Mouse (Mus musculus) brain, adult 2 months (tissue): Measurements from ENCODE around the gene B3galt1.

Experiments used
- DNase-seq: peaks from one replicate; pipeline ENCODE4 v3.0.0; 2011; ENCODE audit warnings: low read depth, low spot score

The B3galt1 gene

DNA sequence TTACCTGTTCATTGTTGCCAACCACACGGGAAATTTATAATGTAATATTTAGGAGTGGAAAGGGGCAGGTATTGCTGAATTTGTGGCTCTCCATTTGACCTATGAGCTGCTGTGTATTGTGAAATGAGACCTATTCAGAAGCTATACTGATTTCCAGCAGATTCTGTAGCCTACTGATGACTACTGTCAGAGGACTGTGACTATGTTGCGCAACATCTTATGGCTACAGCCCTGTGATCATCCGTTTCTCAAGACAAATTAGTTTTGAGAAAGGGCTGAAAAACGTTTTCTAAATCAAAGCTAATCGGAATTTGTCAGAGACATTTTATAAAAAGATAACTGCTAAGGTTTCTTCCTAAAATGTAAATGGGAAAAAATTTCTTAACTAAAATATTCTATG is 158.6 kb downstream of the B3galt1 start:
- DNase-seq, result no peak

GRCm38 (mm10) chr2:67730771-67731170 is 165.1 kb downstream of the B3galt1 start:
- DNase-seq, result peak; percentile 48

- DNase-seq, result no peak
Observed at GRCm38 (mm10) chr2:67751585-67751984, 185.9 kb downstream of the B3galt1 start.

- peak; percentile 45 for DNase-seq
Observed at GRCm38 (mm10) chr2:67756507-67756906, 190.8 kb downstream of the B3galt1 start.

GRCm38 (mm10) chr2:67787536-67787935 is 221.9 kb downstream of the B3galt1 start:
- no peak for DNase-seq

GRCm38 (mm10) chr2:67797561-67797960 is 231.9 kb downstream of the B3galt1 start:
- DNase-seq, result no peak

DNA sequence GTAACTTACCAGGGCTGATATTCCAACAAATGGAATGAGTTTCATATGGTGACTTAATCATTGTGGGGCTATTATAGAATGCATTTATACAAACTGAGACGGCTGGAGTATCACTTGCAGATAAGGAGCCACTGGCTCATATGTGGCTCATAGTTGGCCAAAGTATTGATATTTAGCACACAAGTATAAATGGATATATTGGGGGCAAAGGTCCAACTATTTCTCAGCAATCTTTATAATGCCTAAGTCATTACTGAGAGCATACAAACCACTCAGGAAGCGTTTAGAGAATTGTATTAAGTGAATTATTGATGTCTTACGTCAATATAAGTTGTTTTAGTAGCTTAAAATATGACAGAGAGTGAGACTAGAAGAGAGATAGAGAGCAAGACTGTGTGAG is 234.3 kb downstream of the B3galt1 start:
- no peak for DNase-seq

DNA sequence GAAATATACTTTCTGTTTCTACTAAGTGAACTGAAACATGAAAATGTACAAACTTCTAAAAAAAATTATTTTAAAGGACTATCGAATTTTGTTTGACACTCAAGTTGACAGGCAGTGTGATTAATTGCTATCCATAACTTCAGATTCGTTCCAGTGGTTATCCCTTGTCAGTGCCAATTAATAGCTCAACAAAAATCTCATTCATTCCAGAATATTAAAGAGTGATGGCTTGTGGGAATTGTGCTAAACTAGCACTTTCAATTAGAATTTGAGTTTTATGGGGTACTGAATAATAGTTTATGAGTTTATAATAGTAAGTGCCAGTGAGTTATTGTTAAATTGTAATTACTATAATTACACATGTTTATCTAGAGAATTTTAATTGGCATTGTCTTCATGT is 250.5 kb downstream of the B3galt1 start:
- no peak for DNase-seq

DNA sequence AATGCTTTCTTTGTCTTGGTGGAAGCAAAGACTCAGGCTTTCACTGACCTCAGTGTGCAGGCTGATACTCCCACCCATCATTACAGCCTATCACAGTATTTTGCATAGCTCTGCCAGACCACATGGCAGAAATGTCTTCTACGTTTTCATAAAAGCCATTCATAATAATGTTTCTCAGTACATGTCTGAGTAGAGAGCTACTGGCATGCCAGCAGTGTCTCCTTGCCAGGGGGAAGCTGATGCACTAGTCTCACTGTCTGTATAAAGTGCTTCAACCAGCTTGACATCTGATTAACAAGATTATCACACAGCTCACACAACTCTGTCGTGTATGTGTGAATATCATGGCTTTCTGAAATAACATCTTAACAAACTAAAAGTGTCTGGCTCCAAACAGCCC is 252.3 kb downstream of the B3galt1 start:
- DNase-seq, result no peak

DNA sequence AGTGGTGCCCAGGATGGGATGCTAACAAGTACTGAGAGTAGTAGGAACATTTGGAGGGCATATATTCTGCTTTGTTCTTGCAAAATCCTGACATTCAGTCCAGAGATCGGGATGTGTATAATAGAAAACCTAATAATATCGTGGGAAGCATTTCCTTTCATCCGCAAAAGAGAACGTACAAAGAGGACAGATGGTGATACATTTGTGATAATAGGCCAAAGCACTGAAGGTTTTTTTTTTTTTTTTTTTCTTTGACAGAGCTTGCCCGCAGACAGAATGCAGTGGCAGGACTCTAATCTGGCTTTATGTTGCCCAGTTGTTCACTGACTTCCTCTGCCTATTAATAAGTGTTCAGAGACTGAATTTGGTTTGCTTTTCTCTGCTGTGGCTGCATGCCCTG is 256.7 kb downstream of the B3galt1 start:
- peak; percentile 29 for DNase-seq

DNA sequence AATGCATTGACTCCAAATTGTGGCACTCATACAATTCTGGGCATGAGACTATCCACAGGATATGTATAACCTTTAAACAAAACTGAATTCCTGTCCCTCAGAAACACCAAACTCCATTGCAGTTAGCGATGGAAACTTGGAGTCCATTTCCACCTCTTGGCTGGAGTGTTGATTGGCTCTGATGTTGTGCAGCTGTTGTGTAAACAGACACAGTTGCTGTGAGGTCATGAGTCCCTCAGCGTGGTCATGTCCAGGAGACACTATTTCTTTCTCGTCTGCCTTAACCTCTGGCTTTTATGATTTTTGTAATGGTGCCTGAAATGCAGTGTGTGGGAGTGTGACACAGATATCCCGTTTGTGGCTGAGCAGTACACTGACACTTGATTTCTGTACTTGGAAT is 262.0 kb downstream of the B3galt1 start:
- DNase-seq, result no peak

- no peak for DNase-seq
Observed at GRCm38 (mm10) chr2:67829055-67829915, 263.6 kb downstream of the B3galt1 start.

DNA sequence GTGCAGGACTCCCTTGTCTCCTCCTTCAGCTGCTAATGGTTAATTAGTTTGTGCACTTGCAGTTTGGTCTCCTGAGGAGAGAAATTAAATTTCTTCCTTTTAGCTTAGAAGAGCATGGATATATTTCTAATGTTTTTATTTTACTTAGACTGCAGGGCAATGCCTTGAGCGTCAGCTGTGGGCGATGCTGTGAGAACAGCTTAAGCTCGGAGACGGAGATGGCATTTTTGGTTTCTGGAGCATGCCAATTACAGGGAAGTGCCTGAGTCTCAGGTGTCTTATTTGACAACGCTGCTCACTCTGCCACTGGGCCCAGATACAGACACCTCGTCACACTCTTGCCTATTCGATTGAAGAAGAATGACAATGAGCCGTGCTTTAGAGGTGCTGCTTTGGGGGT is 282.1 kb downstream of the B3galt1 start:
- peak; percentile 79 for DNase-seq

DNA sequence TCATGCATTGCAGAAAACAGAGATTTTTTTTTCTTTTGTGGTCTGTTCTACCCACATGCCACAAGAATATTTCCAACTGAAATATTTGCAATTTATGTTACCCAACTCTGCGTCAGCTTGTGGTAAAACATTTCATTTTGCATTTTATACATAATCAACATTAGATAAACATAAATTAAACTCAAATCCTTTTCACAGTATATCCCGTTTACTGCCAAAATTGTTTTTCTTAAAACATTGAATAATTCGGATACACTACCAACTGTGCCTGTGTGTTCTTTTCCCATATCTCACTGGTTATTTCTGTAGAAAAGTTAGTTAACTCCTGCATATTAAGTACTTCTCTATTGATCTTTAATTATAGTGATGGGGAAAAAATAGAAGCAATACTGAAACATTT is 285.1 kb downstream of the B3galt1 start:
- DNase-seq, result no peak

GRCm38 (mm10) chr2:67858340-67858739 is 292.7 kb downstream of the B3galt1 start:
- DNase-seq, result no peak

DNA sequence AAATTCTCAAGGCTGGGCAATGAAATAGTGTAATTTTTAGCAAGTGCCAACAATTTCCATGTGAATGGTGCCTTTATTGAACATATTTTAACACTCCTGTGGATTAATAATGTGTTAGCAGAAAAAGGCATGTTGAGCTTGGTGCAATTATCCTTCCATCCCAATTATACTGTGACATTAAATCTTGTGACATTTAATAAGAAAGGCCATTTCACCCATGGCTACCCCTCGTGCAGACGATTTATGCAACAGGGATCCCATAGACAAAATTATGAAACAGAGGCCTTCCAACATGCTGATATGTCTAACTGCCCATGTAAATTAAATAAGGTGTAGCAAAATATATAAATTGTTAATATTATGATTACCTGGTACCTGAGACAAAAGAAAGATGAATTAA is 293.3 kb downstream of the B3galt1 start:
- DNase-seq, result no peak

DNA sequence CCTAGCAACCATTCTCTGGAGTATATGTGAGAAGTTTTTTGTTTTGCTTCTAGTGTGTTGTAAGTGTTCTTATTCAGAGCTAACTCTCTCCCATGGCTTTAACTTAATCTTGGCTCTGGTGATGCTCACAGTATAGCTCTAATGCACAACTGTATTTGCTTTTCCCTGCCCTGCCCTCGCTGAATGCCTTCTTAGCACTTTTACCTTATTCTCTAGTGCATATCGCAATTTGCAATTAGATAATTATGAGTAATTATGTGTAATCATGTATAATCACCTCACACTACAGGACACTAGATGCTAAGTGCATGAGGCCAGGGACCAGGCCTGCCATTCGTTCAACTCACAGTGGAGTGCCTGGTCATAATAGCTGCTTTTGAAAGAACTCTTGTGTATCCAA is 307.7 kb downstream of the B3galt1 start:
- no peak for DNase-seq

- DNase-seq, result no peak
Observed at GRCm38 (mm10) chr2:67879836-67880235, 314.2 kb downstream of the B3galt1 start.

DNA sequence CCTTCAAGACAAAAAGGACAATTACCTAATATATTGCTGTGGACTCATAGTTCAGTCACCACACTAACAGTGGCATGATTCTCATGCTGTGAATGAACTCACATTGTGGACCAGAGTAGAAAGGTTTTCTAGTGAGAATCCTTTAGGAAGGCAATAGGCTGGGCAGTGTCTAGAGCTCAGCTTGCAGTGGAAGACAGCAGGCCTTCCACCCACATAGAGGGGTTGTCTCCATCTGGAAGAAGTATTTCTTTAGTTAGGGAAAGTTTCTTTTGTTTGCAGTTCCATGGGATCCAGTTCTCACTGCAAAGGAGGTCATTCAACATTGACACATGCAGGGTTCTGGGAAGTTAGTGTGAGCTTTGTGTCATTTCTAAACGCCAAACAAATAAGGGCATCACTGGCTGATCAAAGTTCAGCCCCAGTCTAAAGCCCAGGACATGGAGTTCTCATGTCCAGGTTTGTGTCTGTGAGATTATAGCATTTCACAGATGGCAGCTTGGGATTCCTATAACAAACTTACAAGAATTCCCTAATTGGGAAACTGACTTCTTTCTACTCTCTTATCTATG is 316.1 kb downstream of the B3galt1 start:
- peak; percentile 52 for DNase-seq

- peak; percentile 40 for DNase-seq
Observed at GRCm38 (mm10) chr2:67897956-67898689, 332.5 kb downstream of the B3galt1 start.

GRCm38 (mm10) chr2:67901574-67901973 is 335.9 kb downstream of the B3galt1 start:
- no peak for DNase-seq

GRCm38 (mm10) chr2:67902651-67903292 is 337.1 kb downstream of the B3galt1 start:
- no peak for DNase-seq
